Mouse (Mus musculus) heart, embryonic 11.5 days (tissue): ENCODE data around the gene Hsd17b3. TPM values are rescaled to one million over a fixed set of nuclear protein-coding genes. Genes with fewer than 3 reads are reported as not detected.

Experiments used
- ATAC-seq: fragments of 200-750 bp; cut with Nextera tagmentation; replicated peaks from 2 replicates; pipeline ENCODE4 v1.8.0; 2017; ENCODE audit warnings: moderate library complexity; ENCODE audit not compliant: insufficient number of reproducible peaks, low FRiP score, low TSS enrichment
- H3K27ac ChIP-seq: fragments of 300-500 bp; sonication (generic); 2 replicates; pipeline ENCODE4 v1.5.1; 2014; ENCODE audit warnings: mild to moderate bottlenecking, low read depth, low read length
- H3K27me3 ChIP-seq: fragments of 300-500 bp; sonication (generic); 2 replicates; pipeline ENCODE4 v1.6.1; 2014; ENCODE audit warnings: mild to moderate bottlenecking, low read length, mixed read lengths; ENCODE audit not compliant: control insufficient read depth, insufficient read depth
- H3K36me3 ChIP-seq: fragments of 300-500 bp; sonication (generic); 2 replicates; pipeline ENCODE4 v1.6.1; 2014; ENCODE audit warnings: mild to moderate bottlenecking, low read length, moderate library complexity, mixed read lengths; ENCODE audit not compliant: control insufficient read depth, insufficient read depth
- H3K4me1 ChIP-seq: fragments of 300-500 bp; sonication (generic); 2 replicates; pipeline ENCODE4 v1.6.1; 2014; ENCODE audit warnings: low read length; ENCODE audit not compliant: control insufficient read depth, insufficient read depth
- H3K4me2 ChIP-seq: fragments of 300-500 bp; sonication (generic); 2 replicates; pipeline ENCODE4 v1.6.1; 2014; ENCODE audit warnings: mild to moderate bottlenecking, moderate library complexity
- H3K4me3 ChIP-seq: fragments of 300-500 bp; sonication (generic); 2 replicates; pipeline ENCODE4 v1.5.1; 2014; ENCODE audit warnings: low read depth, low read length
- H3K9ac ChIP-seq: fragments of 300-500 bp; sonication (generic); 2 replicates; pipeline ENCODE4 v1.6.1; 2014; ENCODE audit warnings: mild to moderate bottlenecking, low read depth, low read length, moderate library complexity
- H3K9me3 ChIP-seq: fragments of 300-500 bp; sonication (generic); replicated peaks from 2 replicates; pipeline ENCODE4 v1.6.1; 2016; ENCODE audit warnings: low read length; ENCODE audit not compliant: control insufficient read depth
- WGBS: fragments of 180-500 bp; shearing (Covaris S2); extraction: QIAGEN DNeasy Blood & Tissue Kit; methylation state at CpG from one replicate; pipeline ENCODE4 v1.1.7; 2014; ENCODE audit not compliant: insufficient replicate concordance; 5-methylcytosine and 5-hydroxymethylcytosine counted together
- polyA plus RNA-seq: library from polyadenylated mRNA; unstranded; fragments of >200 nt; fragmentation: Nextera tagmentation; extraction: Ambion mirVana; gene quantifications from 2 replicates; pipeline ENCODE4 v1.2.1, GENCODE M21; 2014

Hsd17b3 gene
- polyA plus RNA-seq, 1 experiment from 2014 or later: not detected

DNA sequence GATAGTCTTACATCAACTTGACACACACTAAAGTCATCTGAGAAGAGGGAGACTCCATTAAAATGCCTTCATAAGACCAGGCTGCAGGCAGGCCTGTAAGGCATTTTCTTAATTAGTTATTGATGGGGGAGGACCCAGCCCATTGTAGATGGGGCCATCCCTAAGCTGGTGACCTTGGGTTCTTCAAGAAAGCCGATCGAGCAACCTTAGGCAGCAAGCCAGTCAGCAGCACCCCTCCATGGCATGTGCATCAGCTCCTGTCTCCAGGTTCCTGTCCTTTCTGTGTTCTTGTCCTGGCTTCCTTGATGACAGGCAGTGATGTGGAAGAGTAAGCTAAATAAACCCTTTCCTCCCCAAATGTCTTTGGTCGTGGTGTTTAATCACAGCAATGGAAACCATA lies 3.1 kb upstream of the Hsd17b3 start:
- Histone ChIP-seq H3K27ac (no peak overlapping the region), H3K9ac (no peak overlapping the region), H3K9me3 (no peaks in the 10 kb centered on the region), H3K4me2 (no peak overlapping the region), H3K4me1 (no peaks in the 10 kb centered on the region), H3K27me3 (no peaks in the 10 kb centered on the region), H3K4me3 (no peak overlapping the region), H3K36me3 (no peaks in the 10 kb centered on the region)
- WGBS: 72% methylated on average over 3 of the region's 3 CpGs
- no peak for ATAC-seq

- Histone ChIP-seq H3K9me3 (no peaks in the 10 kb centered on the region), H3K4me2 (no peak overlapping the region), H3K36me3 (no peaks in the 10 kb centered on the region), H3K4me1 (no peaks in the 10 kb centered on the region), H3K9ac (no peak overlapping the region), H3K4me3 (no peak overlapping the region), H3K27me3 (no peaks in the 10 kb centered on the region), H3K27ac (no peak overlapping the region)
- WGBS: 67% methylated on average over 7 of the region's 7 CpGs
- ATAC-seq: no peak
Observed at GRCm38 (mm10) chr13:64091006-64091405, 2.0 kb upstream of the Hsd17b3 start.

- WGBS: 73% methylated on average over 5 of the region's 5 CpGs
- H3K9me3 ChIP-seq: no peaks in the 10 kb centered on the region
- H3K4me1 ChIP-seq: no peaks in the 10 kb centered on the region
- no peak overlapping the region for H3K9ac ChIP-seq
- no peaks in the 10 kb centered on the region for H3K27me3 ChIP-seq
- H3K4me3 ChIP-seq: no peak overlapping the region
- H3K36me3 ChIP-seq: no peaks in the 10 kb centered on the region
- H3K27ac ChIP-seq: no peak overlapping the region
- ATAC-seq: no peak
- no peak overlapping the region for H3K4me2 ChIP-seq
Observed at GRCm38 (mm10) chr13:64090278-64090677, 1.2 kb upstream of the Hsd17b3 start.

- no peak overlapping the region for H3K4me3 ChIP-seq
- WGBS: 65% methylated on average over 7 of the region's 7 CpGs
- ATAC-seq: no peak
- H3K4me2 ChIP-seq: no peak overlapping the region
- H3K36me3 ChIP-seq: no peaks in the 10 kb centered on the region
- no peaks in the 10 kb centered on the region for H3K4me1 ChIP-seq
- H3K9ac ChIP-seq: no peak overlapping the region
- H3K27me3 ChIP-seq: no peaks in the 10 kb centered on the region
- no peak overlapping the region for H3K27ac ChIP-seq
- no peaks in the 10 kb centered on the region for H3K9me3 ChIP-seq
Observed at GRCm38 (mm10) chr13:64088057-64088456, 973 bp downstream of the Hsd17b3 start.

DNA sequence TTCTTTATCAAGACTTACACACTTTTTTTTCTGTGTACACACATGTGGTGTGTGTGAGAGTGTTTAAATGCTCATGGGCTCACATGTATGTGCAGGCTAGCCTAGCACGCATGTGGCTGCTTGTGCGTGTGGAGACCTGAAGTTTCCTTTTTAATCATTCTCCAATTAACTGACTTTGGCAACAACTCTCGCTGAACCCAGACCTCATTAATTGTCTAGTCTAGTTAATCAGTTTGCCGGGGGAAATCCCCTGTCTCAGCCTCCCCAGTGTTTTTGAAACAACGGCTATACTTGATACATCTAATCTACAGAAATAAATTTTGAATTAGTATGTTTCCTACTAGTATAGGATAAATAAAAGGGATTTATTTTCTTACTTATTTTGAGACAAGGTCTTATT lies 3.0 kb downstream of the Hsd17b3 start:
- ATAC-seq: no peak
- H3K27me3 ChIP-seq: no peaks in the 10 kb centered on the region
- H3K4me1 ChIP-seq: peaks cover 7% of the 10 kb centered on the region
- H3K36me3 ChIP-seq: no peaks in the 10 kb centered on the region
- H3K27ac ChIP-seq: no peak overlapping the region
- no peak overlapping the region for H3K4me2 ChIP-seq
- WGBS: 89% methylated on average over 5 of the region's 5 CpGs
- no peak overlapping the region for H3K9ac ChIP-seq
- H3K4me3 ChIP-seq: no peak overlapping the region
- H3K9me3 ChIP-seq: no peaks in the 10 kb centered on the region

GRCm38 (mm10) chr13:64083331-64083730 lies 5.7 kb downstream of the Hsd17b3 start:
- Histone ChIP-seq H3K4me3 (no peak overlapping the region), H3K27ac (no peak overlapping the region), H3K9me3 (no peaks in the 10 kb centered on the region), H3K4me1 (peaks cover 7% of the 10 kb centered on the region), H3K36me3 (no peaks in the 10 kb centered on the region), H3K4me2 (no peak overlapping the region), H3K9ac (no peak overlapping the region), H3K27me3 (no peaks in the 10 kb centered on the region)
- no peak for ATAC-seq
- WGBS: 84% methylated on average over 3 of the region's 3 CpGs

- Histone ChIP-seq H3K4me2 (no peak overlapping the region), H3K9ac (peak overlapping the region; percentile 46; the same call in 1 of the 2 replicates), H3K36me3 (no peaks in the 10 kb centered on the region), H3K4me3 (no peak overlapping the region), H3K9me3 (no peaks in the 10 kb centered on the region), H3K4me1 (peaks cover 7% of the 10 kb centered on the region), H3K27me3 (no peaks in the 10 kb centered on the region), H3K27ac (no peak overlapping the region)
- 37% methylated on average over 16 of the region's 16 CpGs for WGBS
- no peak for ATAC-seq
Observed at GRCm38 (mm10) chr13:64081012-64081919, 7.8 kb downstream of the Hsd17b3 start.

GRCm38 (mm10) chr13:64077591-64077990 lies 11.4 kb downstream of the Hsd17b3 start:
- H3K9me3 ChIP-seq: no peaks in the 10 kb centered on the region
- H3K27ac ChIP-seq: no peak overlapping the region
- H3K36me3 ChIP-seq: no peaks in the 10 kb centered on the region
- no peak overlapping the region for H3K9ac ChIP-seq
- ATAC-seq: no peak
- H3K4me2 ChIP-seq: no peak overlapping the region
- 85% methylated on average over 5 of the region's 5 CpGs for WGBS
- no peaks in the 10 kb centered on the region for H3K27me3 ChIP-seq
- H3K4me3 ChIP-seq: no peak overlapping the region
- peaks cover 7% of the 10 kb centered on the region for H3K4me1 ChIP-seq

GRCm38 (mm10) chr13:64076074-64076473 lies 13.0 kb downstream of the Hsd17b3 start:
- Histone ChIP-seq H3K4me3 (no peak overlapping the region), H3K9me3 (no peaks in the 10 kb centered on the region), H3K4me2 (no peak overlapping the region), H3K9ac (no peak overlapping the region), H3K27me3 (no peaks in the 10 kb centered on the region), H3K36me3 (no peaks in the 10 kb centered on the region), H3K4me1 (peaks cover under 1% of the 10 kb centered on the region), H3K27ac (no peak overlapping the region)
- no peak for ATAC-seq
- WGBS: 84% methylated on average over 4 of the region's 4 CpGs
